Mouse (Mus musculus) adrenal gland, postnatal 25 days (tissue): ENCODE measurements around the gene Morc4. TPM values are rescaled to one million over a fixed set of nuclear protein-coding genes. Genes with fewer than 3 reads are reported as not detected.
A peak's percentile ranks its signal among the peaks of the same experiment; 100 is the strongest.

Experiments used
- DNase-seq: peaks from one replicate; pipeline ENCODE4 v3.0.0; 2021; ENCODE audit warnings: mixed read lengths
- total RNA-seq: library from RNA; stranded (reverse); gene quantifications from 2 replicates; pipeline ENCODE4 v1.2.3, GENCODE M21; 2021

Gene Morc4
- total RNA-seq, 1 experiment from 2014 or later = 4.8 TPM

DNA sequence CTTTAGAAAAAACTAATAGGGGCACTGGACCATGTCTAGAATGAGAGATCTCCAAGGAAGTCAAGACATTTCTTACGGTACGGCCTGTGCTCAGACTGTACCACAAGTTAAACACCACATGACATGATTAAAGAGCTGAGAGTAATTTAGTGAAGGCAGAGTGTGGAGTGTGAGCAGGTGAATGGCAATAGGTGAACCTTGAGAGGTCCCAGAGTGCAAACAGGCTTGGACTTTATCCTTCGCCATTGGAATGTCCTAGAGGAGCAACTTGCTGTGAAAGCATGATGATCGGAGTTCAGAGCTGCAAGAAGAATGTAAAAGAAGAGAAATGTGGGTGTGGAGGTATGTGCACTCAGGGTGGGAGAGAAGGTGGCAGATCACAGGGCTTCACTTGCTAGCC lies 65.6 kb downstream of the Morc4 start:
- DNase-seq = no peak

DNA sequence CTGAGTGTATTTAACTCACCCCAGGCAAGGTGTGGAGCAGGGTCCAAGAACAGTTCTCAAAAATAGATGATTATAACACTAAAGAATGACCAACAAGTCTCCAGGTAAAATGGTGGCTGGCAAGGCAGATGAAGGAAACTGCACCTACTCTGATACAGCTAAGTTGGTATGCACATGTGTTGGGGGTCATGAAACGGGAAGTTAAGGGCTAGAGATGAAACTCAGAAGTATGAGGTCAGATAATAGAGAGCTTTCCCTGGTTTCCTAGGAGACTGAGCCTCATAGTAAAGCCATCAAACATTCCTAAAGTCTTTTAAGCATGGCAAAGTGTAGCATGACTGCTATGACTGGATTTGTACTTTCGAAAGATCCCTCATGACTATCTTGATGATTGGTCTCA lies 68.4 kb downstream of the Morc4 start:
- DNase-seq = no peak

DNA sequence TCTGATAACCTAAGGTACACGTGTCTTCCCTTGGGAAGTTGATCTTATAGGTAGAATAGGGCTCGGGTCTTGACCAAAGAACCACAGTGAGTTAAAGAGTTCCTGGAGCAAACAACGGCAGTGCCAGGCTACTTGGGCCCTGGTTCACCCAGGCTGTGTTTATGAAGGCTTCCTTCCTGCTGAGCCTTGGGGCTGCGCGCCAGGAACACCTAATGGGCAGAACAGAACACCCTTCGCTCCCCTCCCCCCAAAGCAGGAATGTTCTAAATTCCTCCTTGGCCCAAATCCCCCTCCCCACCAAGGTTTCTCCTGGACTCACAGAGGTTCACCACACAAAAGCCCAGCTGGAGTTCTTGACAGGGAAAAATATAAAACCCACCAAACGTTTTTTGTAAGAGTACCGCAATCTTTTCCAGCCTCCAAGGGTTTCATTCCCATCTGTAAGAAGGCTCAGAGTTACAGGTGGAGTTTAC lies 71.0 kb downstream of the Morc4 start, which contains the start of gene Cldn2:
TSS of gene Cldn2 (plus strand) at position 423 of the 473 bp plus-strand sequence.
- no peak for DNase-seq

DNA sequence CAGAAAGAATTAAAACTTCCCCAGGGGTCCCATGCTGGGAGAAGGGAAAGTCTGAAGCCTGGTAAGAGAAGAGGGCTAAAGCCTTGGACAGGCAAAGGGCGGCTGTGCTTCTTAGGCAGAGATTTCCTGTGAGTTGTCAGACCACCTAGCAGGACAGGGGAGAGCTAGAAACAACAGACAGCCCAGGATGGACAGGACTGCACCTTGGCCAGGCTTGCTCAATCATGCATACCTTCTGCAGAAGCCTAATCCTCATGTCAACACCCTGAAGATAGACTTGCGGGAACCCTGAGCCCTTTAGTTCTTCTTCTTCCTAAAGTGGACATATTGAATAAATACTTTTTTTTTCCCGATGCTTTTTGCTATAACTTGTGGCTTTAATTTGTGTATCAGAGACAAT lies 71.5 kb downstream of the Morc4 start:
- DNase-seq = no peak

DNA sequence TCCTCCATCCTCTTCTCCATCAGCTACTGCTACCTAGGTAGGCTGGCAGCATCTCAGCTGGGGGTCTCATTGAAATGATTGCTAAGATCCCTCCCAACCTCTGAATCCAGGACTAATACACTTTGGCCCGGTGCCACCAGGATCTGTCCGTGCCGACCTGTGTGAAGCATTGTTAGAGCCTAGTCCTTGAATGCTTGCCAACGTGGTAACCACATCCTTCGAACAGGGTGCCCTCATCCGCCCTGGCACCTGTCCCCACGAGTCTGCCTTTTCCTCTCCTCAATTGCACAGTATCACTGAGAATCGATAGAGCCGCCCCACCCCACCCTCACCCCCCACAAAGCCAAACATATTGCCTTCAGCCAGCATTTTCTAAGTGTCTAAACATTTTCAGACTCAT lies 73.6 kb downstream of the Morc4 start:
- peak; percentile 25 for DNase-seq

DNA sequence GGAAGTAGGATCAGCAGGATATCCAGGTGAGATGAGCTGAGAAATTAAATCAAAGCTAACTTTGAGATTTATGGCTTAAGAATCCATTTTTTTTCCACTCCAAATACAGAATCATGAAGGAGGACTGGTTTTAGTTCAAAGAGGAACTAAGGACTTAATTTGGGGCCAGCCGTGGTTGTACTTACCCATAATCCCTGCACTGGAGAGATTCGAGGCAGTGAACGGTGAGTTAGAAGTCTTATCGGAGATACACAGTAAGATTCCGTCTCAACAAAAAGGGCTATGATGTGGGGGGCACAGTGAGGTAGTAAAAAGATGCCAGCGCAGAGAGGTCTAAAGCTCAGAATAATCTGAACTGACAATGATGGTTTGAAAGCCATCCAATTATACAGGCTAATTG lies 75.4 kb downstream of the Morc4 start:
- DNase-seq = no peak

DNA sequence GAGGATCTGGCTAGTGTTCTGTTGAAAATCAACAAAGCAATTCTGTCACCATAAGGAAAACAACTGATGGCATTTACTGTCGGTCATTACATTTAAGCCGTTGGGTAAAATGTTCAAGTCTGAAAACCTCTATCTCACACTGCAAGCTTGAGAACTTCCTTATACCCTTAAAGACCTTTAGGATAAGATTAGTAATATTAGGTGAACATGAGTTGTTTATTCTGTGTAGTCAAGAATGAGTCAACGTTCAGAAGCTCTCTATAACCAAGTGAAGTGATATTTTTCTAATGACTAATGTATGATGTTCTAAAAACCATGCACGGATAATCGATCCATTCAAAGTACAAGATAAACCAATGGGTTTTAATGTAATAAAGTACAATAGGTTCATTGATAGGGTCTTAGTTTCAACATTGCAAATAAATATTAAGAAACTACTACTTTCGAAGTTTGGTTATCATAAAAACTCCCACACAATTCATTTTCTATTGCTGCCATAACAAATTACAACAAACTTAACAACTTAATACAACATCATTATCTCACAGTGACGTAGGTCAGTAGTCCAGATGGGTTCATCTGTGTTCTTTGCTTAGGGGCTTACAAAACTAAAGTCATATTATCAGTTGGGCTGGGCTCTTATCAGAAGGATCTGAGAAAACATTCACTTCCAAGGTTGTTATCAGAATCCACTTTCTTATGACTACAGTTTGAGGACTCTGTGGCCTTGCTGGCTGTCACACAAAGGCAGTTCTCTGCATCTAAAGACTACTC lies 77.2 kb downstream of the Morc4 start:
- no peak for DNase-seq

DNA sequence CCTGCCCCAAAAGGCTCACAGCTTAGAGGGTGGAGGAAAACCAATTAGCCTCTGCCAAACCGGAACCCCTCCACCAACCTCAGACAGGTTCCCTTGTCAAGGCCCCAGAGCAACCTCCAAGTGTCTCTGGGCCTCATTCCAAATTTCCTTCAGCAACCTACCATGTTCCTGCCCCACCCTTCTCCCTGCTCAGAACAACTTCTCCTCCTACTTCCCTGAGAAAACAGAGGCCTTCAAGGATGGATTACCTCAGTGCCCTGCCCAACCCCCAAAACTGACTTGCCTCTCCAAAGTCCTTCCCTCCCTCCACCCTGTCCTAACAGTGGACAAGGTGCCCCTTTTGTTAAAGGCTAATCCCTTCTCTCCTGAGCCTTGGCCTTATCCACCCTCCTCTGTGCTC lies 85.7 kb downstream of the Morc4 start:
- DNase-seq = no peak

DNA sequence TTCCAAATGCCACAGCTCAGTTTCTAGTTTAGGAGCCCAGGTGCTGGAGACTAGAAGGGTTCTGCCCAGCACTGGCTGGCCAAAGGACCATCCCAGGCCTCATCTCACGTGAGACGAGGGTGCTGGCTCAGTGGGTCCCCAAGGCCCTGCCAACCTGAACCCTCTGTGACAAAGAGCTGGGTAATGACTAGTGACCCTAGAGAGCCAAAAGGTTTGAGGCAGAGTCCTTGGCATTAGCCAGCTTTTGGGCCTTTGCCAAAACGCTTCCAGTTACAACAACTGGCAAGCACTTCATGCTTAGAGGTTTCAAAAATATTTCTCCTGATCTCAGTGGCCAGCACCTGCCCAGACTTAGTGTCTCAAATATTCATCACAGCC lies 88.4 kb downstream of the Morc4 start:
- DNase-seq = peak; percentile 64

DNA sequence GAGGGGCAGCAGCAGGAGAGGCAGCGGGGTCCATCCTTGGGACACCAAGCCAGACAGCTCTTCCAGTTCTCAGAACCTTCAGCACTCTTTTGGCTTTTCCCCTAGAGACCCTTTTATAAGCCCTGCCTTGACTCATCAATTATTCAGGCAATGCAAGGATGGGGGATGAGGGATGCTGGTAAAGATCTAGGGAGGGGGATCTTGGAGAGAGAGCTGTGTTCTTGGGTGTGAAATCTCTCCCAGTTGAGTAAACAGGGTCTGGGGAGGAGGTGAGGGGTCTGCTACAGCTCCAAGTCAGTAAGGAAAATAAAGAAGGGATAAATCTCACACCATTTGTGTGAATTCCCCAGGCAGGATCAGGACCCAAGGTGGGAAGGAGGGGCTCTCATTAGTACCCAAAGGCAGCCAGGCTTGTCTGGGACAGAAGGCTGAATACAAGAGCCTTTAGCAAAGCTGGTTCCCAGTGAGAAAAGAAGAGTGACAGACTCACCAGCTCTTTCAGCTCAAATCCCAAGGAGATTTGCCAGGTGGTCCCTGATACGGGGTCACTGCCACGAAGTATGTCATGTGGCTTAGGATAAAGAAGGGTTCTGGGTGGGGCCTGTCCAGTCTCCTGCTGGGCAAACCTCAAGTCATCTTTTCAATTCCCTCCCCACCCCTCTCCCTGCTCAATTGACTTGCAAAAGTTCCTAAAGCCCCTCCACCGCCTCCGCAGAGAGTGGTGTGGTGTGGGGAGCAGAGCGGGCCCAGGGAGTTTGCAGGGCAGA lies 89.0 kb downstream of the Morc4 start, which contains the start of gene Ripply1:
TSS of gene Ripply1 (minus strand) at position 76 of the 767 bp plus-strand sequence.
- no peak for DNase-seq

DNA sequence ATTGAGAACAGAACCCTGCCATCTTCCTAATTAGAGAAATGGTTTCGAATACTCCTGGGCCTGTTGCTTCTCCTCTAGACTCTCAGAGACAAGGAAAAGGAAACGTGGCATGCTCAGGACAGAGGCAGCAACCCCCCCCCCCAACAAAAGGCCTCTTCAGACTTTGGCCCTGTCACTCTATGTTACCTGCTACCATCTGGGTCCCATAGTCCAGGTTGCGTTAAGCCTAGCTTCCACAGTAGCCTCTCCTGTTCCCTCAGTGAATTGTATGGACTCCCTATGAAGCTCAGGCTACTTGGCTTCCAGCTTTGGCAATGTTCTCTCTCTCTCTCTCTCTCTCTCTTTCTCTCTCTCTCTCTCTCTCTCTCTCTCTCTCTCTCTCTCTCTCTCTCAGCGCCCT lies 89.9 kb downstream of the Morc4 start:
- no peak for DNase-seq

DNA sequence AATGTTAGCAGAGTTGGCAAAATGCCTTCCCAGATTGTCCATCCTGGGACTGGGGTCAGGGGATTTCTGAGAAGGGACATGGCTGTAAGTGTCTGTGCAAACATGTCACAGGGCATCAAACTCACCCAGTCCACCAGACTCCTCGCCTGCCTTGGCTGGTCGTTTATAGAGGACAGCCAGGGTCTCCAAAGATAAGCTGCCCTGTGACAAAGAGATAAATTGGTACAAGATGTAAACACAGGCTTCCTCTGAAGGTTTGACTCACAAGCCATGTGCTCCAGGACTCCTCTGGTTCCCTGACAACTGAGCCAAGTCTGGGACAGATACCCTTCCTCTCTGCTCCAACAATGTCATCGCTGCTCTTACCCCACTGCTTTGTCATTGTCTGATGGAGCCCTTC lies 90.5 kb downstream of the Morc4 start:
- DNase-seq = no peak

DNA sequence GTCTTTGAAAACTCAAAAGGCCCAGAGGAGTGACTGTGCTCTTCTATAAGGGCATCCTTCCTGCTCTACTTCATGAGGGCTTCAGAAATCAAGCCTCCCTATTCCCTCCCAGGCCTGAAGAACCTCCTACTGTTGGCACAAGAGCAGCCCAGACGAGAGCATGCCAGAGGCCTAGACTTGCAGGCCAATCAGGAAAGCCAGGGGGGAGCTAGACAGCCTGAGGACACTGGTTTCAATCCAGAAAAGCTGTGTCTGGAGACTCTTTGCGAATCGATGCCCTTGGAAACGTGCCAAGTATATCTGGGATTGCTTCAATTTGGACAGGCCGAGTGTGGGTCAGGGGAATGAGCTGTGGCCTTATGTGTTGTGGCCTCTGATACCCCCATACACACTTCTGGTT lies 92.1 kb downstream of the Morc4 start:
- DNase-seq = no peak

DNA sequence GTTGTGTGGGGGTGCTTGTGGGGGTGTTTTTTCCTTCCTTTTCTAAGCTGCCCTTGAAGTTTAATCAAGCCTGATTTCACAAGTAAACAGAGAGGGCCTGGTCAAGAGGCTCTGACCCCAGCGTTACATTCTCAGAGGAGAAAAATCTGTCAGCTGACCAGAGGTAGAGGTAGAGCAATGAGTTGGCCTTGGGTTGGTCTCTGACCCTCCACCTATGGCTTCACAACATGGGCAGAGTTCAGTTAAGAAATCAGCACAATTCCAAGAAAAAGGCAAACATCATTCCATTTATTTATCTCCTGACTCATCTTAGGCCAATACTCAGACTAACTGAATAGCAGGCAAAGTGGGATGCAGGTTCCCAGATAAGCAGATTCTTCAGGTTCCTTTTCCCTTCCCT lies 92.6 kb downstream of the Morc4 start:
- no peak for DNase-seq

DNA sequence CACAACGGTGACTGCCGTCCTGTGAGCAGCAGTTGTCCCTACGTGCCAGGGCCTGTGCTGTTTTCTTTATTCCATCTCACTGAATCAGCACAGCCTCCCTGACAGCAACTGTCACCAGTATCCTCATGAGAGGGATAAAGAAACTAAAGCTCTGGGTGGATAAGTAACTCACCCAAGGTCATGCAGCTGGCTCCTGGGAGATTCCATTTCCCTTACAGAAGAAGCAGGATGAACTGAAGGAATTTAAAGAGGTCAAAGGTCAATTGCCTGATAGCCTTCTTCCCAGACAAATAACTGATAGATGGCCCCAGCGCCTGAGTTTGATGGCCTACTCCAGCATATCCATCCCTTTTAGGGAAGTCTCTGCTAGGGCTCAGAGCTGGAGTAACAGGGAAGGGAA lies 94.1 kb downstream of the Morc4 start:
- no peak for DNase-seq

DNA sequence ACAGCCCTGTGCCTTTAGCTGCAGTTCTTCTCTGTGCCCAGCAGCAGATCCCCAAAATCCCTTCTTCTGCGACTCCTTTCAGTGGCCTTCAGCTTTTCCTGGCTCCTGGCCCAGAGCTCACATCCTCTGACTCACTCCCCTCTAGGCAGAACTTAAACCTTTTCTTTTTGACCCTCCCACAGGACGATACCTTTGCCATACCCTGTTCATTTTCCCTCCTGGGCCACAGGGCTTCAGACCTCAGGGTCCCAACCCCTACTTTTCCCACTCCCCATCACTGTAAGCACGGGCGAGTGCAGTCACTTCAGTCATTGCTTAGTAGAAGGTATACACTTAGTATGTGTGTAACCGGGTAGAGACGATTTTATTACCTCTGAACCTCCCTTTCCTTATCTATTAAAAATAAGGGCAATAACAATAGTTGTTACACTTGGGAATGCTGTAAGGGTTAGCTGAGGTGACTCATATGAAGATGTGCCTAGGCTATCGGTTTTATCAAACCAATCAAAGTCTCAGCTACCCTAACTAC lies 96.3 kb downstream of the Morc4 start:
- peak; percentile 68 for DNase-seq

DNA sequence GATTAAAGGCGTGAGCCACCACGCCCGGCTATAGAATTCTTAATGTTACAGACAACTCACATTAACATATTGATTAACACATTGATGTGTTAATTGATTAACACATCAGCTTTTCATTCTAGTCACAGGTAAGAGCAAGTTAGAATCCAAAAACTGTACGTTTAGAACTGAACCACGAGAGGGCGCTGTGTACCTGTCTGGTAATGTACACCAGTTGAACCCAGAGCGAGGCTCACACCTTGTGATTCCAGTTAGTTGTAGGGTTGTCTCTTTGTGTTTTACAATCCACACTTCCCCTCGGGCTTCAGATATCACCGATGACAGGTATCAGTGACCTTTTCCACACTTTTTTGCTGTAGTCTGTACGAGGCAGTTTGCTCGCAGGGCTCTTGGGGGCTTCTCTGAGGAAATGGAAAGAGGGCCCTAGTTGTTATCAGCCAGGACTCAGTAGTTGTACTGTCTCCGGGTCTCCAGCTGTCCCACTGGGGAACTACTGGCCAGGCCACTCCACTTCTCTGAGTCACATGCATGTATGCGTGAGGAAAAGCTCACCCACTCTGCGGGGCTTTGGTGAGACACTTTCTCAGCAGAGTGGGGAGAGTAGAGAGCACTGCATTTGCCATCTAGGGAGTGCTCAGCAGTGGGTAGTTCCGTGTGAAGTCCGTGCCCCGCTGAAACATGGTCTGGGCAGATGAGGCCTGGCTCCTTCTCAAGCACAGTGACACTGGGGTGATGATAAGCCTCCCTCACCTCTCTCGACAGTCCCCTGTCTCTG lies 97.0 kb downstream of the Morc4 start:
- DNase-seq = peak; percentile 62

Other genes with a start within 250 kb of the Morc4 start
- 7.8 and 8.2 TPM in 2 replicates for gene Tbc1d8b, start 186.7 kb downstream of the Morc4 start, total RNA-seq
- gene Gm15013, start 157.2 kb downstream of the Morc4 start, total RNA-seq = not detected in 2 replicates
- not detected in 2 replicates for gene Ripply1, start 89.3 kb downstream of the Morc4 start, total RNA-seq
- gene Cldn2, start 70.8 kb downstream of the Morc4 start, total RNA-seq = 0.29 TPM in 1 of 2 replicates, not detected in the other
- gene Rbm41, start 126.9 kb upstream of the Morc4 start, total RNA-seq = 7.3 and 8.5 TPM in 2 replicates
- gene Nup62cl, start 191.0 kb upstream of the Morc4 start, total RNA-seq = 9.0 and 16.4 TPM in 2 replicates
- gene Pih1h3b, start 191.2 kb upstream of the Morc4 start, total RNA-seq = not detected in 2 replicates